Mouse (Mus musculus): ENCODE results near the gene Pde11a.

Pde11a gene

GRCm38 (mm10) chr2:75959850-75960365 is 378.7 kb downstream of the Pde11a start:
- no peak for DNase-seq (ENCODE audit: low spot score in 2 of 2)

- DNase-seq (ENCODE audit: low spot score in 2 of 2), result no peak
These were observed 379.3 kb downstream of the Pde11a start for GRCm38 (mm10) chr2:75959183-75959849.

- DNase-seq (ENCODE audit: low spot score in 2 of 2), result no peak
These were observed 382.9 kb downstream of the Pde11a start for GRCm38 (mm10) chr2:75955709-75956108.

DNA sequence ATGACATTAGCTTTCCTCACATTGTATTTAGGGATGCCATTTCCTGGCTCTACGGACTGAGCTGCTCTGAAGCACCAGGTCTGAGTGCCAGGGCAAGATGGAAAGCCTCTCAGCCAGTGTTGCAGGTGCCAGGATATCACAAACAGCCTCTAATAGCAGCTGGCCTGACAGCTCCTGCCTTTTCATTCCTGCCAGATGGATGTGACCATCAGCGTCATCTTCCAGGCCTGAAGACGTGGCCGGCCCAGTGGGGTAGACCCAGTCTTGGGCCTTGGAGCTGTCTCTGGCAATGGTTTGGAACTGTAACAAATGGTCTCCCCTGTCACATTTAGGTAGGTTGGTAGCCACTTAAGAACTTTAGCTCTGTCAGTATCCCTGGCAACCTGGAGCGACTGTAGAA is 385.3 kb downstream of the Pde11a start:
- no peak for DNase-seq (ENCODE audit: low spot score in 2 of 2)

GRCm38 (mm10) chr2:75950685-75951084 is 387.9 kb downstream of the Pde11a start:
- DNase-seq (ENCODE audit: low spot score in 2 of 2), result no peak

All from frontal cortex, postnatal 10 days (tissue).